Mouse (Mus musculus): ENCODE data around the gene Llph. TPM values are rescaled to one million over a fixed set of nuclear protein-coding genes. Genes with fewer than 3 reads are reported as not detected.
A peak's percentile ranks its signal among the peaks of the same experiment; 100 is the strongest.

Llph gene
- polyA plus RNA-seq, 1 experiment = 54.7 TPM

GRCm38 (mm10) chr10:120197061-120197835 lies 29.6 kb upstream of the Llph start:
- Histone ChIP-seq H3K4me3 (ENCODE audit: insufficient read depth, low read length) (no peak overlapping the region), H3K4me1 (ENCODE audit: control insufficient read depth, insufficient read depth, low read length) (peaks cover 14% of the 10 kb centered on the region), H3K27ac (ENCODE audit: insufficient read depth, low read depth, low read length) (no peak overlapping the region)
- TF ChIP-seq CTCF (IDR thresholded peaks at IDR 0.05; ENCODE audit: low read depth, low read length) = no peak

DNA sequence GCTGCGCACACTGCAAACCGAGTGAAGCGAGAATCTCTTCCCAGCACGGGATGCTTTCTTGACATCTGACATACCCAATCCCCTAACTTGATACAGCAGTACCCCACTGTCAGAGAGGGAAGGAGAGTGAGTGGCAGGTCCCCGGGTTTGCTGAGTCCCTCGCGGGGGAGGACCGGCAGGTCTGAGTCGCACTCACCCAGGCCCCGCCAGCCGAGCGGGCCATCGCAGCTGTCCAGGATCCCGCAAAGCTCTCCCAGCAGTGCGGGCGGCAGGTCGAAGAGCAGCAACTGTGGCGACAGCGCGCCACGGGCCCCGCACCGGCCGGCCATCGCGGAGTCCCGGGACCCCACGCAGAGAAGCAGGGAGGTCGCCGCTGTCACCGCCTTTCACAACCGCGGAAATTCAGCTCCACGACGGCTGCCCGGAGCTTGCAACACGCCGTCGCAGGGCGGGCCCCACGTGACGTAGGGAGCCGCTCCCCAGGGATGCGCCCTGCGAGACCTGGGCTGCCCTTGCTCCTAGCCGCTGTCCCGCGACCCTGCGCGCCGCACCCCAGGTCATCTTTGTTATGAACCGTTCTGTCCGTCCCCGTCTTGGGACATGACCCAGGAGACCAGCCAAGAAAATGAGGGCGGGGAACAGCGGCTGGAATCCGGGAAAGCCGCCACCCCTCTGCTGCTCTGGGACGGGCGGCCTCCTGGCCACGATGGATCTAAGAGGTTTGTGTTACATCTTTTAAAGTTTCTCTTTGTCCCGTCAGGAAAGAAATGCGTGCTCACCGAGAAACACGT lies 25.5 kb upstream of the Llph start, which contains the start of gene Tmbim4:
TSS of gene Tmbim4 (plus strand) at position 460 of the 791 bp plus-strand sequence.
- Histone ChIP-seq H3K4me1 (ENCODE audit: control insufficient read depth, insufficient read depth, low read length) (peaks cover 21% of the 10 kb centered on the region), H3K4me3 (ENCODE audit: insufficient read depth, low read length) (peak within 1 kb of the TSS; percentile 68), H3K27ac (ENCODE audit: insufficient read depth, low read depth, low read length) (peak within 1 kb of the TSS; percentile 72)
- no peak for TF ChIP-seq POLR2A (IDR thresholded peaks at IDR 0.05; ENCODE audit: borderline replicate concordance, low read depth, low read length)
- TF ChIP-seq CTCF (IDR thresholded peaks at IDR 0.05; ENCODE audit: low read depth, low read length) = no peak

DNA sequence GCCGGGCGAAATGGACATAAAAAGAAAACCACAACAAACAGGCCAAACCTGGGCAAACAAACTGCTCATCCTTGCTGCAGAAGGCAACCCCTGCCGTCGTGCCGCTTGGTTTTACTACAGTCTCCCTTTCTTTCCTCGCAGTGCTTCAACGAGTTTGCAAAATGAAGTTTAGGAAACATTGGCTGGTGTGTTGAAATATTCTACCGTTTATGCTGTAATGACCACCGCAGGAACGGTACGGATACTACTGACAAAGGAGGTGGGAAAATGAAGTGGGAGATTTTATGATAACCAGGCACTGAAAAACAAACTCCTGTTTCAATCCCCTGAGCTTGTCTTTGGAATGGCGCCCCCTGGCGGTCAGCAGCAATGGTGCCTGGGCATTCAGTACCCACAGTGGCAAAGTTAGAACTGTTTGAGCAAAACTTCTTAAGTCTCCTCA lies 24.9 kb upstream of the Llph start, which contains the start of gene Irak3:
TSS of gene Irak3 (minus strand) at position 170 of the 442 bp plus-strand sequence.
- Histone ChIP-seq H3K27ac (ENCODE audit: insufficient read depth, low read depth, low read length) (peak within 1 kb of the TSS; percentile 72), H3K4me1 (ENCODE audit: control insufficient read depth, insufficient read depth, low read length) (peaks cover 21% of the 10 kb centered on the region), H3K4me3 (ENCODE audit: insufficient read depth, low read length) (peak within 1 kb of the TSS; percentile 68)
- TF ChIP-seq CTCF (IDR thresholded peaks at IDR 0.05; ENCODE audit: low read depth, low read length) = peak; percentile 92
- TF ChIP-seq POLR2A (IDR thresholded peaks at IDR 0.05; ENCODE audit: borderline replicate concordance, low read depth, low read length) = no peak

GRCm38 (mm10) chr10:120202467-120203250 lies 24.2 kb upstream of the Llph start:
- peak overlapping the region; percentile 0; the same call in 1 of the 2 replicates for H3K4me3 ChIP-seq (ENCODE audit: insufficient read depth, low read length)
- no peak for TF ChIP-seq POLR2A (IDR thresholded peaks at IDR 0.05; ENCODE audit: borderline replicate concordance, low read depth, low read length)
- no peak for TF ChIP-seq CTCF (IDR thresholded peaks at IDR 0.05; ENCODE audit: low read depth, low read length)
- peaks cover 15% of the 10 kb centered on the region for H3K4me1 ChIP-seq (ENCODE audit: control insufficient read depth, insufficient read depth, low read length)
- H3K27ac ChIP-seq (ENCODE audit: insufficient read depth, low read depth, low read length) = no peak overlapping the region; the same call in 1 of the 2 replicates

GRCm38 (mm10) chr10:120204591-120205210 lies 22.2 kb upstream of the Llph start:
- Histone ChIP-seq H3K27ac (ENCODE audit: insufficient read depth, low read depth, low read length) (no peak overlapping the region), H3K4me1 (ENCODE audit: control insufficient read depth, insufficient read depth, low read length) (peaks cover 7% of the 10 kb centered on the region; the same call in 1 of the 2 replicates), H3K4me3 (ENCODE audit: insufficient read depth, low read length) (no peak overlapping the region)
- TF ChIP-seq CTCF (IDR thresholded peaks at IDR 0.05; ENCODE audit: low read depth, low read length) (no peak), POLR2A (IDR thresholded peaks at IDR 0.05; ENCODE audit: borderline replicate concordance, low read depth, low read length) (no peak)

DNA sequence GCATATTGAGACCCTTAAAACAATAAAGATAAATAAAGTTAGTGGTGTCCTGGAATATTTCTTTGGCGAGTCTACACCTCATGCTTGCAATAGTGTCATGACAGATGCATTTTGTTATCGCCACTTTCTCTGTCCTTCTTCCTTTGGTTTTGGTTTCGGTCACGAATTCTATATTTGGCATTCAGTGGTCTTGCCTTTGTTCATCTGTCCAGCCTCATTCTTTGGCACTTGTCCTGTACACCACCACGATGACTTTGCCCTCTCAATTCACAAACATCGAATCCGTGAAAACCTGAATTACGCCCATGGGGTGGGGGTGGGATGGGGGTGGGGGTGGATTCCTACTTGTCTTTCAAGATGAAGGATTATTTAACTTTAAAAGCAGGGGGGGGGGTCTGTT lies 18.9 kb upstream of the Llph start:
- H3K4me1 ChIP-seq (ENCODE audit: control insufficient read depth, insufficient read depth, low read length) = peaks cover 3% of the 10 kb centered on the region
- no peak overlapping the region for H3K4me3 ChIP-seq (ENCODE audit: insufficient read depth, low read length)

DNA sequence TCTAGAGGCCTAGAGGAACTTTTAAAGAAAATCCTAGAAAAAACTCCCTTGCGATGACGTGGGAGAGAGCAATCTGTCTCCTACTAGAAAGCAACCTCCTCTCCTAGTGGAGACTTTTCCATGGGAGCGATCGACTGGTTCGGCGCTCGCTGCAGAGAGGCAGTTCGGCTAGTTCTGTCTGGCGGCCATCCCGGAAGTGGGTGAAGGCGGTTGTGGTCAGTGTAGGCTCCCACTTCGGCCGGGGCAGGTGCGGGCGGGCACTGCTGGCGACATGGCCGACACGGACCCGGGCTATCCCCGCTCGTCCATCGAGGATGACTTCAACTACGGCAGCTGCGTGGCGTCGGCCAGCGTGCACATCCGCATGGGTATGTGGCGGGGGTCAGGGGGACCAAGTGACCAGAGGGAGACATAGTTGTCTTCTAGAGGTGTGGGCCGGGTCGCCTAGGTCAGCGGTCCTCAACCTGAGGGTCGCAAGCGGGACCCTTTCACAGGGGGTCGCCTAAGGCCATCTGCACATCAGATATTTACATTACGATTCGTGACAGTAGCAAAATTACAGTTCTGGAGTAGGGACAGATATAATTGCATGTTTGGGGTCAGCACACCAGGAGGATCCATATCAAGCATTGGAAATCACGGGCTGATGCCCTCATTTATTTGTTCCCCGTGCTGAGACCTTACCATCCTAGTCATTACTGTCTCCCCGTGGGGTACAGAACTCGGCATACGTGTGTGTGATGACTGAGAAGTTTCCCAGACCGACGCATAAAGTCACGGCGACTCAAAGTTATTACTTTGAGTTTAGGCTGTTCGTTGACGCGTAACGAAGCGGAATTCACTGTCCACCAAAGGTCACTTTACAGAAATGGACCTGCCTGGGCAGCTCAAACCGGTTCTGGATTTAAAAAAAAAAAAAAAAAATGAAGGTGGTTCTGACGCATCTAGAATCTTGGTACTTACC lies 18.0 kb upstream of the Llph start:
- Histone ChIP-seq H3K4me1 (ENCODE audit: control insufficient read depth, insufficient read depth, low read length) (peaks cover 3% of the 10 kb centered on the region), H3K27ac (ENCODE audit: insufficient read depth, low read depth, low read length) (peak overlapping the region; percentile 11), H3K4me3 (ENCODE audit: insufficient read depth, low read length) (peak overlapping the region; percentile 76)
- TF ChIP-seq POLR2A (IDR thresholded peaks at IDR 0.05; ENCODE audit: borderline replicate concordance, low read depth, low read length) = 0 out of 2 replicates have a peak, but pooled peaks have one; percentile 40
- TF ChIP-seq CTCF (IDR thresholded peaks at IDR 0.05; ENCODE audit: low read depth, low read length) = no peak

More for the DNA sequence above, 18.9 kb upstream of the Llph start:
- TF ChIP-seq CTCF (IDR thresholded peaks at IDR 0.05; ENCODE audit: low read depth, low read length) (no peak), POLR2A (IDR thresholded peaks at IDR 0.05; ENCODE audit: borderline replicate concordance, low read depth, low read length) (no peak)
- H3K27ac ChIP-seq (ENCODE audit: insufficient read depth, low read depth, low read length) = no peak overlapping the region

- peaks cover 3% of the 10 kb centered on the region for H3K4me1 ChIP-seq (ENCODE audit: control insufficient read depth, insufficient read depth, low read length)
- H3K27ac ChIP-seq (ENCODE audit: insufficient read depth, low read depth, low read length) = peak overlapping the region; percentile 32
- peak overlapping the region; percentile 76 for H3K4me3 ChIP-seq (ENCODE audit: insufficient read depth, low read length)
- TF ChIP-seq CTCF (IDR thresholded peaks at IDR 0.05; ENCODE audit: low read depth, low read length) = no peak
- TF ChIP-seq POLR2A (IDR thresholded peaks at IDR 0.05; ENCODE audit: borderline replicate concordance, low read depth, low read length) = no peak
Observed at GRCm38 (mm10) chr10:120209539-120209925, 17.3 kb upstream of the Llph start.

Data from bone marrow macrophage, adult 2 months (primary cell).